In the genomic region with DNA sequence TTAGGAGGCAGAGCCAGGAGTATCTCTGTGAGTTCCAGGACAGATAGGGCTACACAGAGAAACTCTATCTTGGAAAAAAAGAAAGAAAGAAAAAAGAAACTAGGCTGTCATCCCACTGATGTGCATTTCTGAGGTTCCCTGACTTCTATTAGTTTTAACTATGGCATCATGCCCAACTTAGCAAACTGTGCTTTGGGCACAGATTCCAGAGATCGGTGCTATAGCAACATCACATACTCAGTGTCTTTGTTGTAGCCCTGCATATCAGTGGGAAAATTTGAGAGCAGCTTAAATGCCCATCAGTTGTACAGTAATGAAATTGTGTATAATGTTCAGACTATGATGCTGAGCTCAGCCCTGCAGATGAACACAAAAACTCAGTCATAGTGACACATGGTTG, we compare ENCODE assay signal across 16 mouse cellular contexts. TPM values are rescaled to one million over a fixed set of nuclear protein-coding genes. Genes with fewer than 3 reads are reported as not detected.
"Had no signal": no experiment of that assay in that cellular context is flagged by ENCODE, and none has a peak within 500 bp of the region (broad histone marks: within the 10 kb centered on the region; RNA-seq: fewer than 3 reads in every experiment).

No protein-coding gene starts in this region.

- H3K27me3 ChIP-seq: liver, embryonic 15.5 days had no signal

- H3K9ac ChIP-seq: liver, embryonic 15.5 days; midbrain, embryonic 13.5 days had no signal

- H3K27ac ChIP-seq: liver, embryonic 15.5 days; midbrain, embryonic 13.5 days had no signal

- ATAC-seq: lung, postnatal 0 days; midbrain, embryonic 13.5 days had no signal

- DNase-seq: kidney, postnatal 25 days; left cerebral cortex, postnatal 4 days; lung, adult 2 months; lung, postnatal 36 days; retina, postnatal 1 day; right cerebral cortex, postnatal 4 days; spleen, adult 18-20 months; thymus, adult 18-20 months; thymus, postnatal 14 days had no signal

- H3K4me2 ChIP-seq: liver, embryonic 11.5 days; liver, embryonic 15.5 days; midbrain, embryonic 13.5 days had no signal

- H3K4me3 ChIP-seq: liver, embryonic 15.5 days; midbrain, embryonic 13.5 days had no signal

- H3K36me3 ChIP-seq: liver, embryonic 15.5 days; midbrain, embryonic 13.5 days had no signal

- H3K9me3 ChIP-seq: liver, embryonic 15.5 days; midbrain, embryonic 13.5 days had no signal

RNA-seq across cellular contexts. Expression of a gene that starts 24.6 kb away (rescaled TPM):
- polyA plus RNA-seq: liver, embryonic 11.5 days; liver, embryonic 15.5 days; midbrain, embryonic 13.5 days; midbrain, postnatal 0 days; neural tube, embryonic 11.5 days; stomach, embryonic 14.5 days had no signal
